Mouse (Mus musculus): ENCODE measurements around the gene Sfn. TPM values are rescaled to one million over a fixed set of nuclear protein-coding genes. Genes with fewer than 3 reads are reported as not detected.
A peak's percentile ranks its signal among the peaks of the same experiment; 100 is the strongest.

The Sfn gene
- total and polyA plus RNA-seq, 3 experiments, result 1.0 to 2.0 (median 1.1) TPM

- 0 out of 2 replicates have a peak, but pooled peaks cover 3% of the 10 kb centered on the region for H3K79me2 ChIP-seq (replicated peaks; ENCODE audit: control insufficient read depth, extremely low read depth, insufficient read depth, poor library complexity, severe bottlenecking)
- TF ChIP-seq CHD1 (IDR thresholded peaks at IDR 0.05; ENCODE audit: low read depth, low read length), result no peak
- no peak for TF ChIP-seq IRF4 (IDR thresholded peaks at IDR 0.05; ENCODE audit: low read depth, low read length)
- TF ChIP-seq ZC3H11A (IDR thresholded peaks at IDR 0.05; ENCODE audit: low read depth, low read length), result no peak
These were observed 24.0 kb downstream of the Sfn start for GRCm38 (mm10) chr4:133577983-133578382.

DNA sequence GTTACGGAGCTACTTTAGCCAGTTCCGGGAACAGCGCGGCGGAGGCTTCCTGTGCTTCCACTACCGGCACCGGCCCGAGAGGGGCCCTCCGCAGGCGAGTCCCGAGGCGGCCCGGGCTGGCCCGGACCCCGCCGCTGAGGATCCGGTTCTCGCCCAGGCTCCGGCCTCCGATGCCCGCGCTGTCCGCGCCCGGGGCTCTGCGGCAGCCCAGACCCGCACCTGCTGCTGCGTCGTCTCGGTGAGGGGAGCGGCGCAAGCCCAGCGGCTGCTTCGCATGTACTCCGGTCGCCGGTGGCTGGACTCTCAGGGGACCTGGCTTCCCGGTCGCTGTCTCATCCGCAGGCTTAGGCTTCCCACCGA lies 27.1 kb downstream of the Sfn start:
- peak overlapping the region; percentile 80 to 91 (median 82) for H3K4me3 ChIP-seq (replicated peaks in 1 of 3; ENCODE audit: low read depth in 2 of 3, low read length in 2 of 3, poor library complexity in 1 of 3)
- no peak for TF ChIP-seq KAT2A (IDR thresholded peaks at IDR 0.05; ENCODE audit: insufficient replicate concordance, low read length)
- no peak for TF ChIP-seq USF1 (IDR thresholded peaks at IDR 0.05; ENCODE audit: low read depth, low read length)
- TF ChIP-seq ELF1 (IDR thresholded peaks at IDR 0.05; ENCODE audit: low read depth, low read length), result no peak
- no peak for TF ChIP-seq IRF4 (IDR thresholded peaks at IDR 0.05; ENCODE audit: low read depth, low read length)
- TF ChIP-seq UBTF (IDR thresholded peaks at IDR 0.05; ENCODE audit: low read depth, low read length), result 0 out of 2 replicates have a peak, but pooled peaks have one; percentile 60
- 0 out of 2 replicates have a peak, but pooled peaks cover 3% of the 10 kb centered on the region for H3K79me2 ChIP-seq (replicated peaks; ENCODE audit: control insufficient read depth, extremely low read depth, insufficient read depth, poor library complexity, severe bottlenecking)
- peaks cover 19 to 31% of the 10 kb centered on the region in 2 experiments for H3K36me3 ChIP-seq (replicated peaks in 1 of 2; ENCODE audit: control insufficient read depth in 1 of 2, insufficient read depth in 1 of 2, low read length in 1 of 2)
- DNase-seq (ENCODE audit: extremely low read depth), result no peak
- H3K4me1 ChIP-seq (ENCODE audit: control insufficient read depth in 1 of 2, insufficient read depth in 2 of 2), result peaks cover 0 to 14% of the 10 kb centered on the region in 2 experiments; a peak in 3 of 4 replicates
- peak overlapping the region; percentile 96 for H3K9ac ChIP-seq (ENCODE audit: insufficient read depth, low read depth)
- dilution Hi-C loops (cut with MboI; ENCODE audit: extremely low pct_ligation_motif_present, extremely low pct_unique_long_range_greater_than_20kb, low sequenced_read_pairs) (no loop called here), in situ Hi-C loops (cut with MboI; ENCODE audit: low pct_ligation_motif_present, low pct_unique_long_range_greater_than_20kb, low sequenced_read_pairs) (loop anchor here (25.0 kb wide), 1 partner anchor 512 kb away; the partner anchor contains the start of gene Cd52)
- no peaks in the 10 kb centered on the region for H3K27me3 ChIP-seq (replicated peaks)
- no peak overlapping the region for H3K4me2 ChIP-seq (ENCODE audit: insufficient read depth, low read depth, poor library complexity, severe bottlenecking)
- peak overlapping the region; percentile 93 for H3K27ac ChIP-seq (ENCODE audit: insufficient read depth, low read depth)
- peaks cover 2% of the 10 kb centered on the region for H3K9me3 ChIP-seq (replicated peaks; ENCODE audit: low read length)

More at GRCm38 (mm10) chr4:133577983-133578382, 24.0 kb downstream of the Sfn start:
- Histone ChIP-seq H3K9me3 (replicated peaks; ENCODE audit: low read length) (no peaks in the 10 kb centered on the region), H3K27ac (ENCODE audit: insufficient read depth, low read depth) (no peak overlapping the region), H3K4me2 (ENCODE audit: insufficient read depth, low read depth, poor library complexity, severe bottlenecking) (no peak overlapping the region), H3K36me3 (replicated peaks in 1 of 2; ENCODE audit: control insufficient read depth in 1 of 2, insufficient read depth in 1 of 2, low read length in 1 of 2) (peaks cover 42 to 55% of the 10 kb centered on the region in 2 experiments), H3K27me3 (replicated peaks) (no peaks in the 10 kb centered on the region), H3K9ac (ENCODE audit: insufficient read depth, low read depth) (no peak overlapping the region), H3K4me1 (ENCODE audit: control insufficient read depth in 1 of 2, insufficient read depth in 2 of 2) (peaks cover 0 to 19% of the 10 kb centered on the region in 2 experiments), H3K4me3 (replicated peaks in 1 of 3; ENCODE audit: low read depth in 2 of 3, low read length in 2 of 3, poor library complexity in 1 of 3) (no peak overlapping the region)
- dilution Hi-C loops (cut with MboI; ENCODE audit: extremely low pct_ligation_motif_present, extremely low pct_unique_long_range_greater_than_20kb, low sequenced_read_pairs), result no loop called here
- in situ Hi-C loops (cut with MboI; ENCODE audit: low pct_ligation_motif_present, low pct_unique_long_range_greater_than_20kb, low sequenced_read_pairs), result loop anchor here (25.0 kb wide), 1 partner anchor 509 kb away; the partner anchor contains the start of gene Cd52
- DNase-seq (ENCODE audit: extremely low read depth), result no peak

DNA sequence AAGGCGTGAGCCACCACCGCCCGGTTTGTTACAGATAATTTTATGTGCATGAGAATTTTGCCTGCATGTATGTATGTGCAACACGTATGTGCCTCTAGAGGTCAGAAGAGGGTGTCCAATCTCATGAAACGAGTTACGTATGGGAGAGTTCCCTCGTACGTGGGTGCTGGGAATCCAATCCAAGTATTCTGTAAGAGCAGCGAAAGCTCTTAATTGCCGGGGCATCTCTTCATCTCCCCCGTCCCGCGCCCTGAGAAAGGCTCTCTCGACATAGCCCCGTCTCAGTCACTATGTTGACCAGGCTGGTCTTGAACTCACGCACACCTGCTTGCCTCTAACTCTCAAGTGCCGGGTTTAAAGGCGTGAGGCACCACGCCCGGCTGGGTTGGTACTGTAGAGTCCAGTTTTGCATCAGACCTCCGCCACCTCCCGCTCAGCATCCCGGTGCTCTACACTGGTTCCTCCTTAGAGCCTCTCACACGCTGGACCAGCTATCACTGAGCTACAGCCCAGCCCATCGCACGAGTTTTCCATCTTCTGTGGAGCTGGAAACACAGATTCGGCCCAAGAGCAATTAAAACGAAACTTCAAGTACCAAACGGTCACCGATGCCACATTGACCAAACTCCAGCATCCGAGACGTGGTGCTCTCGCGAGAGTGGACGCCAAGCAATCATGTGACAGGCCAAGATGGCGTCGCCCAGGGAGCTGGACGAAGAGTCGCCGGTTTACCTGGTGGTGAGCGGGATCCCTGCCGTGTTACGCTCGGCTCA lies 27.7 kb downstream of the Sfn start, which contains the start of gene Gpatch3:
Gene Gpatch3, plus strand, starts transcription at position 676 of the 773 bp plus-strand sequence.
- H3K4me2 ChIP-seq (ENCODE audit: insufficient read depth, low read depth, poor library complexity, severe bottlenecking), result peak within 1 kb of the TSS; percentile 55
- peak within 1 kb of the TSS; percentile 93 for H3K27ac ChIP-seq (ENCODE audit: insufficient read depth, low read depth)
- DNase-seq (ENCODE audit: extremely low read depth), result peak; percentile 94
- peaks cover 2% of the 10 kb centered on the region for H3K9me3 ChIP-seq (replicated peaks; ENCODE audit: low read length)
- dilution Hi-C loops (cut with MboI; ENCODE audit: extremely low pct_ligation_motif_present, extremely low pct_unique_long_range_greater_than_20kb, low sequenced_read_pairs) (no loop called here), in situ Hi-C loops (cut with MboI; ENCODE audit: low pct_ligation_motif_present, low pct_unique_long_range_greater_than_20kb, low sequenced_read_pairs) (no loop called here)
- 0 out of 2 replicates have a peak, but pooled peaks cover 3% of the 10 kb centered on the region for H3K79me2 ChIP-seq (replicated peaks; ENCODE audit: control insufficient read depth, extremely low read depth, insufficient read depth, poor library complexity, severe bottlenecking)
- H3K27me3 ChIP-seq (replicated peaks), result no peaks in the 10 kb centered on the region
- peak within 1 kb of the TSS; percentile 80 to 91 (median 82) for H3K4me3 ChIP-seq (replicated peaks in 1 of 3; ENCODE audit: low read depth in 2 of 3, low read length in 2 of 3, poor library complexity in 1 of 3)
- H3K4me1 ChIP-seq (ENCODE audit: control insufficient read depth in 1 of 2, insufficient read depth in 2 of 2), result peaks cover 0 to 18% of the 10 kb centered on the region in 2 experiments; a peak in 3 of 4 replicates
- peak within 1 kb of the TSS; percentile 96 for H3K9ac ChIP-seq (ENCODE audit: insufficient read depth, low read depth)
- H3K36me3 ChIP-seq (replicated peaks in 1 of 2; ENCODE audit: control insufficient read depth in 1 of 2, insufficient read depth in 1 of 2, low read length in 1 of 2), result peaks cover 13 to 25% of the 10 kb centered on the region in 2 experiments
- TF ChIP-seq HCFC1 (IDR thresholded peaks at IDR 0.05; ENCODE audit: low read depth, low read length), result peak; percentile 89
- TF ChIP-seq MXI1 (IDR thresholded peaks at IDR 0.05; ENCODE audit: low read depth, low read length), result peak; percentile 78; the same call in 1 of the 2 replicates
- no peak for TF ChIP-seq RAD21 (IDR thresholded peaks at IDR 0.05; ENCODE audit: low read depth, low read length)
- peak; percentile 90 for TF ChIP-seq TBP (conservative IDR thresholded peaks at IDR 0.05; ENCODE audit: low read depth, low read length)
- TF ChIP-seq ELF1 (IDR thresholded peaks at IDR 0.05; ENCODE audit: low read depth, low read length), result peak; percentile 30; the same call in 1 of the 2 replicates
- peak; percentile 90 for TF ChIP-seq NELFE (IDR thresholded peaks at IDR 0.05; ENCODE audit: low read depth, low read length)
- no peak; the same call in 1 of the 2 replicates for TF ChIP-seq MEF2A (IDR thresholded peaks at IDR 0.05; ENCODE audit: borderline replicate concordance, low read depth, low read length)
- peak; percentile 85 for TF ChIP-seq POLR2A (IDR thresholded peaks at IDR 0.05; ENCODE audit: low read depth, low read length)
- TF ChIP-seq KAT2A (IDR thresholded peaks at IDR 0.05; ENCODE audit: insufficient replicate concordance, low read length), result 0 out of 2 replicates have a peak, but pooled peaks have one; percentile 43
- TF ChIP-seq USF1 (IDR thresholded peaks at IDR 0.05; ENCODE audit: low read depth, low read length), result peak; percentile 93
- no peak for TF ChIP-seq JUND (conservative IDR thresholded peaks at IDR 0.05; ENCODE audit: low read depth, low read length)
- TF ChIP-seq BHLHE40 (IDR thresholded peaks at IDR 0.05; ENCODE audit: low read depth, low read length), result peak; percentile 34; the same call in 1 of the 2 replicates
- TF ChIP-seq MYC (IDR thresholded peaks at IDR 0.05; ENCODE audit: low read depth, low read length), result 0 out of 2 replicates have a peak, but pooled peaks have one; percentile 48
- no peak for TF ChIP-seq ZNF384 (IDR thresholded peaks at IDR 0.05; ENCODE audit: low read depth, low read length)
- peak; percentile 52; the same call in 1 of the 2 replicates for TF ChIP-seq NRF1 (IDR thresholded peaks at IDR 0.05; ENCODE audit: low read depth, low read length)
- peak; percentile 59 for TF ChIP-seq ZMIZ1 (IDR thresholded peaks at IDR 0.05; ENCODE audit: low read depth, low read length)
- no peak for TF ChIP-seq GABPA (IDR thresholded peaks at IDR 0.05; ENCODE audit: insufficient replicate concordance, low read depth, low read length)

All from CH12.LX (cell line).